Mouse (Mus musculus): ENCODE results near the gene Tmem234. TPM values are rescaled to one million over a fixed set of nuclear protein-coding genes. Genes with fewer than 3 reads are reported as not detected.

Tmem234 gene
- polyA plus RNA-seq, 1 experiment: 50.1 TPM

DNA sequence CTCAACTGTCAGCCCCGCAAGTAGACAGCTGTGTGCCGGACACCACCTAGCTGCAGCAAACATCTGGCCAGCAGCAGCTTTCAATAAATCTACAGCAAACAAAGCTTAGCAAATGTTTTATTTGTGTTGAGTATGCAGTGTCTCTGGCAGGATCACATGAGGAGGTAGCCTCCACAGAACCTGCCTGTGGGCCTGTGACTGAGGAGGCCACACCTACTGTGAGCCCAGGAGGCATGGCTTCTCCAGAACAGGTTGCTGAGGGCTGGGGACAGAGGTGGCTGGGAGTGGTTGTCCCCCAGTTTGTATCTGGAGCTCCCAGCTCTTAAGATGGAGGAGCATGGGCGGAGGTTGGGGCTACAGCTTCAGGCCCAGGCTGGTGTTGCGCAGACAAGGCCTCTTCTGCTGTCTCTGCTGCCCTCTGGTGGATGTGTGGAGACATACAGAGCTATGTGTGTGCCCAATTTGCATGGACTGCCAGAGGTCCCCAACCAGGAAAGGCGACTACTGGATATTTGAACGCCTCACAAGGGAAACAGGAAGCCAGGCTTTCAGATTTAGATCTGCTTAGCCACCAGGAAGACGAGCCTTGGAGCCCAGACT lies 8.1 kb downstream of the Tmem234 start:
- Histone ChIP-seq H3K36me3 (ENCODE audit: control insufficient read depth, insufficient read depth, low read length) (no peaks in the 10 kb centered on the region; the same call in none of the 2 replicates), H3K4me3 (ENCODE audit: control insufficient read depth, low read depth, low read length) (no peak overlapping the region), H3K27me3 (ENCODE audit: control insufficient read depth, insufficient read depth, low read length) (no peaks in the 10 kb centered on the region), H3K4me1 (ENCODE audit: control insufficient read depth, insufficient read depth, low read length) (no peaks in the 10 kb centered on the region), H3K27ac (ENCODE audit: control insufficient read depth, insufficient read depth, low read depth, low read length) (no peak overlapping the region)
- TF ChIP-seq CTCF (IDR thresholded peaks at IDR 0.05; ENCODE audit: control insufficient read depth, insufficient read depth, insufficient replicate concordance, low read depth, low read length): peak; percentile 89; the same call in 1 of the 2 replicates
- TF ChIP-seq POLR2A (IDR thresholded peaks at IDR 0.05; ENCODE audit: control insufficient read depth, low read depth, low read length): no peak

DNA sequence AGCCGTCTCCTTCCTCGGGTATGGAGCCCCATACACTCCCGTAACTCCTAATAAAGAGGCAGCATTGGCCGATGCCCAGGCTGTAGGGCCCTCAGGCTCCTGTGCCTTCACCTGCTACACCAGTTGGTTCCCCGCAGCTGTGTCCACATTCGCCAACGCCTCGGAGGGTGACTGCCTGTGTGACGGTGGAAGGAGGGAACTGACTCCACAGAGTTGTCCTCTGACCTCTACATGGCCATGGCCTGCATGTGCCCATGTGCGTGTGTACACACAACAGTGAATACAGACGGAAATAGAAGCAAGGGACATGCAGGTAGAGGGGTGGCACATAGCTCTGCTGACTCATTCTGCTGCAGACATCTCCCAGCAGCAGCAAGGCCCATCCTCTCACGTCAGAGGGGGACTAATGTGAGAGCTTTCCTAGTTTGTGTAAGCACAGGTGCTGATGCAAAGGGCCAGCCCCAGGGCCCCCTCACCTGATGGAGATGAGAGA lies 8.7 kb downstream of the Tmem234 start:
- TF ChIP-seq POLR2A (IDR thresholded peaks at IDR 0.05; ENCODE audit: control insufficient read depth, low read depth, low read length) (no peak), CTCF (IDR thresholded peaks at IDR 0.05; ENCODE audit: control insufficient read depth, insufficient read depth, insufficient replicate concordance, low read depth, low read length) (no peak)
- Histone ChIP-seq H3K36me3 (ENCODE audit: control insufficient read depth, insufficient read depth, low read length) (no peaks in the 10 kb centered on the region; the same call in 1 of the 2 replicates), H3K4me3 (ENCODE audit: control insufficient read depth, low read depth, low read length) (no peak overlapping the region), H3K27ac (ENCODE audit: control insufficient read depth, insufficient read depth, low read depth, low read length) (no peak overlapping the region), H3K4me1 (ENCODE audit: control insufficient read depth, insufficient read depth, low read length) (no peaks in the 10 kb centered on the region), H3K27me3 (ENCODE audit: control insufficient read depth, insufficient read depth, low read length) (no peaks in the 10 kb centered on the region)

GRCm38 (mm10) chr4:129610026-129610425 lies 9.6 kb downstream of the Tmem234 start:
- H3K27ac ChIP-seq (ENCODE audit: control insufficient read depth, insufficient read depth, low read depth, low read length): no peak overlapping the region
- H3K36me3 ChIP-seq (ENCODE audit: control insufficient read depth, insufficient read depth, low read length): no peaks in the 10 kb centered on the region; the same call in 1 of the 2 replicates
- no peak overlapping the region for H3K4me3 ChIP-seq (ENCODE audit: control insufficient read depth, low read depth, low read length)
- H3K27me3 ChIP-seq (ENCODE audit: control insufficient read depth, insufficient read depth, low read length): no peaks in the 10 kb centered on the region
- H3K4me1 ChIP-seq (ENCODE audit: control insufficient read depth, insufficient read depth, low read length): no peaks in the 10 kb centered on the region
- no peak for TF ChIP-seq POLR2A (IDR thresholded peaks at IDR 0.05; ENCODE audit: control insufficient read depth, low read depth, low read length)
- TF ChIP-seq CTCF (IDR thresholded peaks at IDR 0.05; ENCODE audit: control insufficient read depth, insufficient read depth, insufficient replicate concordance, low read depth, low read length): no peak

GRCm38 (mm10) chr4:129610472-129610871 lies 10.0 kb downstream of the Tmem234 start:
- no peak overlapping the region for H3K27ac ChIP-seq (ENCODE audit: control insufficient read depth, insufficient read depth, low read depth, low read length)
- no peaks in the 10 kb centered on the region for H3K27me3 ChIP-seq (ENCODE audit: control insufficient read depth, insufficient read depth, low read length)
- TF ChIP-seq CTCF (IDR thresholded peaks at IDR 0.05; ENCODE audit: control insufficient read depth, insufficient read depth, insufficient replicate concordance, low read depth, low read length) (no peak), POLR2A (IDR thresholded peaks at IDR 0.05; ENCODE audit: control insufficient read depth, low read depth, low read length) (no peak; the same call in 1 of the 2 replicates)
- no peaks in the 10 kb centered on the region; the same call in 1 of the 2 replicates for H3K36me3 ChIP-seq (ENCODE audit: control insufficient read depth, insufficient read depth, low read length)
- no peak overlapping the region for H3K4me3 ChIP-seq (ENCODE audit: control insufficient read depth, low read depth, low read length)
- no peaks in the 10 kb centered on the region for H3K4me1 ChIP-seq (ENCODE audit: control insufficient read depth, insufficient read depth, low read length)

DNA sequence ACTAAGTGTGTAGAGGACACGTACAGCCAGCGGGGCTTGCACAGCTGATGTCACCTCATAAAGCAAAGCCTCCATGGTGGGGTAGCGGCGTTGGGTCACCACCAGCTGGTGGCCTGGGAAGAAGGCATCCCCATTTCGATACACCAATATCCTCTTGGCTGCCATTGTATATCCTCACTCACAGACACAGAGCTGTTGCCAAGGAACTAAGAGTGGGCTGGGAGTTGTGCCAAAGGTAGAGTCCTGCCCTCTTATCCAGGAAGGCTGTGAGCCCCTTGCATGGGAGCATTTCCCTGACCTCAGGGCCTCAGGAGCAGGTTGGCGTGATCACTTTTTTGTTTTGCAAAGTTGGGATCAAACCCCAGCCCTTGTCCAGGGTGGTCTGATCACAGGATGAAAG lies 13.6 kb downstream of the Tmem234 start, which contains the start of gene Dcdc2b:
TSS of gene Dcdc2b (minus strand) at position 165 of the 400 bp plus-strand sequence.
- no peak for TF ChIP-seq CTCF (IDR thresholded peaks at IDR 0.05; ENCODE audit: control insufficient read depth, insufficient read depth, insufficient replicate concordance, low read depth, low read length)
- TF ChIP-seq POLR2A (IDR thresholded peaks at IDR 0.05; ENCODE audit: control insufficient read depth, low read depth, low read length): no peak
- Histone ChIP-seq H3K27ac (ENCODE audit: control insufficient read depth, insufficient read depth, low read depth, low read length) (no peak within 1 kb of the TSS), H3K36me3 (ENCODE audit: control insufficient read depth, insufficient read depth, low read length) (no peaks in the 10 kb centered on the region; the same call in 1 of the 2 replicates)

GRCm38 (mm10) chr4:129615801-129616290 lies 15.4 kb downstream of the Tmem234 start:
- H3K27ac ChIP-seq (ENCODE audit: control insufficient read depth, insufficient read depth, low read depth, low read length): no peak overlapping the region
- peaks cover 16% of the 10 kb centered on the region for H3K4me1 ChIP-seq (ENCODE audit: control insufficient read depth, insufficient read depth, low read length)
- no peak for TF ChIP-seq CTCF (IDR thresholded peaks at IDR 0.05; ENCODE audit: control insufficient read depth, insufficient read depth, insufficient replicate concordance, low read depth, low read length)
- TF ChIP-seq POLR2A (IDR thresholded peaks at IDR 0.05; ENCODE audit: control insufficient read depth, low read depth, low read length): no peak
- H3K36me3 ChIP-seq (ENCODE audit: control insufficient read depth, insufficient read depth, low read length): no peaks in the 10 kb centered on the region; the same call in 1 of the 2 replicates
- no peak overlapping the region for H3K4me3 ChIP-seq (ENCODE audit: control insufficient read depth, low read depth, low read length)
- no peaks in the 10 kb centered on the region for H3K27me3 ChIP-seq (ENCODE audit: control insufficient read depth, insufficient read depth, low read length)

More for the DNA sequence above, 13.6 kb downstream of the Tmem234 start, which contains the start of gene Dcdc2b:
- no peak within 1 kb of the TSS for H3K4me3 ChIP-seq (ENCODE audit: control insufficient read depth, low read depth, low read length)
- H3K4me1 ChIP-seq (ENCODE audit: control insufficient read depth, insufficient read depth, low read length): peaks cover 12% of the 10 kb centered on the region; the same call in 1 of the 2 replicates
- H3K27me3 ChIP-seq (ENCODE audit: control insufficient read depth, insufficient read depth, low read length): no peaks in the 10 kb centered on the region

GRCm38 (mm10) chr4:129616631-129617030 lies 16.2 kb downstream of the Tmem234 start:
- H3K36me3 ChIP-seq (ENCODE audit: control insufficient read depth, insufficient read depth, low read length): no peaks in the 10 kb centered on the region; the same call in 1 of the 2 replicates
- no peak for TF ChIP-seq CTCF (IDR thresholded peaks at IDR 0.05; ENCODE audit: control insufficient read depth, insufficient read depth, insufficient replicate concordance, low read depth, low read length)
- TF ChIP-seq POLR2A (IDR thresholded peaks at IDR 0.05; ENCODE audit: control insufficient read depth, low read depth, low read length): no peak
- H3K27me3 ChIP-seq (ENCODE audit: control insufficient read depth, insufficient read depth, low read length): no peaks in the 10 kb centered on the region
- no peak overlapping the region for H3K27ac ChIP-seq (ENCODE audit: control insufficient read depth, insufficient read depth, low read depth, low read length)
- H3K4me1 ChIP-seq (ENCODE audit: control insufficient read depth, insufficient read depth, low read length): peaks cover 17% of the 10 kb centered on the region
- no peak overlapping the region for H3K4me3 ChIP-seq (ENCODE audit: control insufficient read depth, low read depth, low read length)

Measured in testis, adult 2 months (tissue).